Mouse (Mus musculus): ENCODE measurements around the gene Elp6. TPM values are rescaled to one million over a fixed set of nuclear protein-coding genes. Genes with fewer than 3 reads are reported as not detected.

Elp6 gene
- total and polyA plus RNA-seq, 2 experiments from 2014 or later, result 30.0 to 30.9 TPM

GRCm38 (mm10) chr9:110268416-110268815 is 36.6 kb upstream of the Elp6 start:
- no peak overlapping the region for H3K4me2 ChIP-seq (ENCODE audit: low read depth, low read length)
- no peak for TF ChIP-seq CTCF (IDR thresholded peaks at IDR 0.05; ENCODE audit: low read depth)
- no peak overlapping the region for H3K27ac ChIP-seq
- H3K27me3 ChIP-seq (ENCODE audit: insufficient read depth, low read length), result no peaks in the 10 kb centered on the region
- no peaks in the 10 kb centered on the region for H3K4me1 ChIP-seq (ENCODE audit: insufficient read depth, low read length)
- H3K9me3 ChIP-seq (ENCODE audit: low read length), result no peaks in the 10 kb centered on the region
- H3K36me3 ChIP-seq (ENCODE audit: insufficient read depth, low read length), result no peaks in the 10 kb centered on the region
- ATAC-seq, result no peak
- no peak overlapping the region for H3K9ac ChIP-seq (replicated peaks; ENCODE audit: low read length)
- 81% methylated on average over 10 of the region's 10 CpGs for WGBS
- no peak overlapping the region for H3K4me3 ChIP-seq (ENCODE audit: low read length)
- peak; percentile 14 for DNase-seq (ENCODE audit: low spot score)

- no peak overlapping the region for H3K4me3 ChIP-seq (ENCODE audit: low read length)
- 88% methylated on average over 3 of the region's 3 CpGs for WGBS
- no peaks in the 10 kb centered on the region for H3K9me3 ChIP-seq (ENCODE audit: low read length)
Observed at GRCm38 (mm10) chr9:110272330-110272729, 32.6 kb upstream of the Elp6 start.

DNA sequence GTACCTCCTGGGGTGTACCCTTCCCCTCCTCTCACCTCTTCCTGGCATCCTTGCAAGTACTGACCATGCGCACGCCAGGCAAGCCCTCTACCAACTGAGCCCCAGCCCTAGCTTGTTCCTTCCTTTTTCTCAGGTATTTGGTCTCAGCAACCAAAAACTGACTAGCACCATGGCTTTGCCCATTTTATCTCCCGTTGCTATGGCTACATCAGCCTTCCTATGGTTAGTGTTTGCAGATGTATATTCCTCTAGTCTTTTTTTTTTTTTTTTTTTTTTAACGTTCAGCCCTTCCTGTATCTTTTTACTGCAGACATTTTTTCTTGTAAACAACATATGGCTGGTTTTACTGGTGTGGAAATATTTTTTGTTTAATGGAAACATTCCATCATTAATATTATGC is 31.5 kb upstream of the Elp6 start:
- Histone ChIP-seq H3K27me3 (ENCODE audit: insufficient read depth, low read length) (no peaks in the 10 kb centered on the region), H3K9ac (replicated peaks; ENCODE audit: low read length) (no peak overlapping the region), H3K9me3 (ENCODE audit: low read length) (no peaks in the 10 kb centered on the region), H3K4me1 (ENCODE audit: insufficient read depth, low read length) (no peaks in the 10 kb centered on the region), H3K4me2 (ENCODE audit: low read depth, low read length) (no peak overlapping the region), H3K4me3 (ENCODE audit: low read length) (no peak overlapping the region), H3K27ac (no peak overlapping the region), H3K36me3 (ENCODE audit: insufficient read depth, low read length) (no peaks in the 10 kb centered on the region)
- ATAC-seq (no peak), DNase-seq (ENCODE audit: low spot score) (peak; percentile 26)
- 74% methylated on average over 4 of the region's 4 CpGs for WGBS
- no peak for TF ChIP-seq CTCF (IDR thresholded peaks at IDR 0.05; ENCODE audit: low read depth)

More at GRCm38 (mm10) chr9:110272330-110272729, 32.6 kb upstream of the Elp6 start:
- Histone ChIP-seq H3K27me3 (ENCODE audit: insufficient read depth, low read length) (no peaks in the 10 kb centered on the region), H3K4me2 (ENCODE audit: low read depth, low read length) (no peak overlapping the region), H3K36me3 (ENCODE audit: insufficient read depth, low read length) (no peaks in the 10 kb centered on the region), H3K4me1 (ENCODE audit: insufficient read depth, low read length) (no peaks in the 10 kb centered on the region), H3K27ac (no peak overlapping the region), H3K9ac (replicated peaks; ENCODE audit: low read length) (no peak overlapping the region)
- no peak for TF ChIP-seq CTCF (IDR thresholded peaks at IDR 0.05; ENCODE audit: low read depth)
- ATAC-seq, result no peak
- DNase-seq (ENCODE audit: low spot score), result no peak

DNA sequence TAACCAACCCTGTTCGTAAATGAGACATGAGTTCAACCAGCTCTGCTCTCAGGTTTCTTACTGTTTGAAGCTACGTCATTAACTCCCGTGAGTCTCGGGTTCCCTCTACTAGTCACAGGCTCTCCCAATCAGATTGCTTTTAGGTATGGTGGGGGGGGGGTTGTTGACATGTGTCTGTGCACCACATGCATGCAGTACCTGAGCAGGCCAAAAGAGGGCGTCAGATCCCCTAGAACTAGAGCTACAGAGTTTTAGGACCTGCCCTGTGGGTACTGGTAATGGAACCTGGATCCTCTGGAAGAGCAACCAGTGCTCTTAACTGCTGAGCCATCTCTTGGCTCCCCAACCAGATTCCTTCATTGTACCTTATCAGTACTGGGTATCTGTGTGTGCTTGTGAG is 29.1 kb upstream of the Elp6 start:
- no peak for TF ChIP-seq CTCF (IDR thresholded peaks at IDR 0.05; ENCODE audit: low read depth)

GRCm38 (mm10) chr9:110277431-110277881 is 27.5 kb upstream of the Elp6 start:
- Histone ChIP-seq H3K9me3 (ENCODE audit: low read length) (no peaks in the 10 kb centered on the region), H3K36me3 (ENCODE audit: insufficient read depth, low read length) (no peaks in the 10 kb centered on the region), H3K9ac (replicated peaks; ENCODE audit: low read length) (no peak overlapping the region), H3K27me3 (ENCODE audit: insufficient read depth, low read length) (no peaks in the 10 kb centered on the region), H3K4me3 (ENCODE audit: low read length) (no peak overlapping the region), H3K4me1 (ENCODE audit: insufficient read depth, low read length) (no peaks in the 10 kb centered on the region), H3K4me2 (ENCODE audit: low read depth, low read length) (no peak overlapping the region), H3K27ac (no peak overlapping the region; the same call in 1 of the 2 replicates)
- DNase-seq (ENCODE audit: low spot score) (peak; percentile 39), ATAC-seq (peak; percentile 66; the same call in 1 of the 2 replicates)
- TF ChIP-seq CTCF (IDR thresholded peaks at IDR 0.05; ENCODE audit: low read depth), result no peak
- WGBS, result 43% methylated on average over 8 of the region's 8 CpGs

More for the DNA sequence above, 29.1 kb upstream of the Elp6 start:
- Histone ChIP-seq H3K4me2 (ENCODE audit: low read depth, low read length) (no peak overlapping the region), H3K9ac (replicated peaks; ENCODE audit: low read length) (no peak overlapping the region), H3K4me3 (ENCODE audit: low read length) (no peak overlapping the region), H3K4me1 (ENCODE audit: insufficient read depth, low read length) (no peaks in the 10 kb centered on the region), H3K27ac (no peak overlapping the region), H3K36me3 (ENCODE audit: insufficient read depth, low read length) (no peaks in the 10 kb centered on the region), H3K9me3 (ENCODE audit: low read length) (no peaks in the 10 kb centered on the region), H3K27me3 (ENCODE audit: insufficient read depth, low read length) (no peaks in the 10 kb centered on the region)
- ATAC-seq, result no peak
- no peak for DNase-seq (ENCODE audit: low spot score)
- 75% methylated on average over 5 of the region's 5 CpGs for WGBS

DNA sequence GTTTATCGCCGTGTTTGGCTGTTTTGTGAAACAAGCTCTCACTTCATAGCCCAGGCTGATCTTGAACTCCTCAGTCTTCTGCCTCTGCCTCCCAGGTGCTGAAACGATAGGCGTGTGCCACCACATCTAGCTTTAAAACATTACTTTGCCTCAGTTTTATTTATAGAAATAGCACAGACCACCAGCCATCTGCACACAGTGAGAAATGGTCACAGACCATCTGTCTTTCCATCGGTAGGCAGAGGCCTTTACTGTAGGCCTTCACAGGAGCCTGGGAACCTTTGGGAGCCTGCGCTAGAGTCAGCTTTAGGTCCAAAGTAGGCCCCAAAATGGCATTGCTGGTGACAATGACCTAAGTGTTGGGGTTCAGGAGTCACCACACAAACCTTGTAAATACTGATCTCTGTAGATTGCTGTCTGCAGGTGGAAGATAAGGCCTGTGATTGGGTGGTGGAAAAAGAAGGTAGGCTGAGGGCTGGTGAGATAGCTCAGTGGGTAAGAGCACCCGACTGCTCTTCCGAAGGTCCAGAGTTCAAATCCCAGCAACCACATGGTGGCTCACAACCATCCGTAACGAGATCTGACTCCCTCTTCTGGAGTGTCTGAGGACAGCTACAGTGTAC is 20.8 kb upstream of the Elp6 start:
- 91% methylated on average over 8 of the region's 10 CpGs for WGBS
- H3K4me1 ChIP-seq (ENCODE audit: insufficient read depth, low read length), result no peaks in the 10 kb centered on the region
- H3K4me3 ChIP-seq (ENCODE audit: low read length), result no peak overlapping the region
- no peaks in the 10 kb centered on the region for H3K9me3 ChIP-seq (ENCODE audit: low read length)
- no peaks in the 10 kb centered on the region for H3K36me3 ChIP-seq (ENCODE audit: insufficient read depth, low read length)
- H3K27ac ChIP-seq, result no peak overlapping the region
- no peak overlapping the region for H3K4me2 ChIP-seq (ENCODE audit: low read depth, low read length)
- DNase-seq (ENCODE audit: low spot score), result no peak
- TF ChIP-seq CTCF (IDR thresholded peaks at IDR 0.05; ENCODE audit: low read depth), result no peak
- no peak for ATAC-seq
- no peaks in the 10 kb centered on the region for H3K27me3 ChIP-seq (ENCODE audit: insufficient read depth, low read length)
- H3K9ac ChIP-seq (replicated peaks; ENCODE audit: low read length), result no peak overlapping the region

- 34% methylated on average over 7 of the region's 7 CpGs for WGBS
- Histone ChIP-seq H3K4me1 (ENCODE audit: insufficient read depth, low read length) (no peaks in the 10 kb centered on the region), H3K36me3 (ENCODE audit: insufficient read depth, low read length) (no peaks in the 10 kb centered on the region), H3K4me3 (ENCODE audit: low read length) (no peak overlapping the region), H3K4me2 (ENCODE audit: low read depth, low read length) (no peak overlapping the region), H3K27ac (peak overlapping the region; percentile 71), H3K9ac (replicated peaks; ENCODE audit: low read length) (0 out of 2 replicates have a peak overlapping the region, but pooled peaks have one; percentile 3), H3K9me3 (ENCODE audit: low read length) (no peaks in the 10 kb centered on the region), H3K27me3 (ENCODE audit: insufficient read depth, low read length) (no peaks in the 10 kb centered on the region)
- ATAC-seq, result peak; percentile 95
- peak; percentile 91 for DNase-seq (ENCODE audit: low spot score)
- no peak for TF ChIP-seq CTCF (IDR thresholded peaks at IDR 0.05; ENCODE audit: low read depth)
Observed at GRCm38 (mm10) chr9:110287321-110287924, 17.6 kb upstream of the Elp6 start.
